Mouse (Mus musculus): ENCODE data around the gene Tecpr1. TPM values are rescaled to one million over a fixed set of nuclear protein-coding genes. Genes with fewer than 3 reads are reported as not detected.
A peak's percentile ranks its signal among the peaks of the same experiment; 100 is the strongest.

Tecpr1 gene
- polyA plus RNA-seq, 1 experiment from 2014 or later, result 15.3 TPM

DNA sequence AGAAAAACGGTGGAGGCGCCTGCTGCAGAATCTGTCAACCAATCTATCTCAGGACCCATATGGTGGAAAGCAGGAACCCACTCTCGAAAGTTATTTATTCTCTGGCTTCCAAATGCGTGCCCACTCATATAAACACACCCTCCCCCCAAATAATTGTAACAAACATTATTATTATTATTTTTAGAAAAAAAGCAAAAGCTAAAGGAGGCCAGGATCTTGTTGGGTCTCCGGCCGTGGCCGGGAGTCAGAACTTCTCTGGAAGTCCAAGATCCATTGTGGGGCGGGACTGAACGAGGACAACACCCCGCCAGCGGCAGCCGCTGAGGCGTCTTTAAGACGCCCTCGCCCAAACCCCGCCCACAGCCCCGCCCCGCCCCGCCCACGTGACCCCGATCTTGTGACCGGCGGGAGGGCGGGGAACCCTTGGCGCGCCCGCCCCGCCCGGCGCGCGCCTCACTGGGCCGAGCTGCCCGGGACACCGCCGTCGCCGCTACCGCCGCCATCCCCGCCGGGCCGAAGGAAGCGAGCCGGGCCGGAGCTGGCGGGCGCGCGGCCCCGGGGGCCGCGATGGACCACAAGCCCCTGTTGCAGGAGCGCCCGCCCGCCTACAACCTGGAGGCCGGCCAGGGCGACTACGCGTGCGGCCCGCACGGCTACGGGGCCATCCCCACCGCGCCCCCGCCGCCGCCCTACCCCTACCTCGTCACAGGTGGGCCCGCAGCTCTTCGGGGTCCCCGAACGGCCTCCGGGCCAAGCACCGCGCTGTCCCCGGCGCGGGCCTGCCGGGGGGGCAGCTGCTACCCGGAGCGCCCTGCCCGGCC lies 31.6 kb upstream of the Tecpr1 start:
- H3K9ac ChIP-seq (ENCODE audit: low read depth, low read length), result peak overlapping the region; percentile 98
- peaks cover 26% of the 10 kb centered on the region for H3K4me1 ChIP-seq (replicated peaks; ENCODE audit: insufficient read depth, low read length)
- peak overlapping the region; percentile 66 for H3K4me2 ChIP-seq (ENCODE audit: low read length)
- peak; percentile 92 for DNase-seq (ENCODE audit: low spot score)
- H3K36me3 ChIP-seq (ENCODE audit: insufficient read depth, low read length), result 0 out of 2 replicates have a peak, but pooled peaks cover 6% of the 10 kb centered on the region
- peak overlapping the region; percentile 99 for H3K27ac ChIP-seq
- WGBS, result under 1% methylated on average over 56 of the region's 84 CpGs
- TF ChIP-seq CTCF (IDR thresholded peaks at IDR 0.05; ENCODE audit: low read depth), result no peak
- ATAC-seq (replicated peaks; ENCODE audit: low FRiP score, low read depth), result peak; percentile 76
- peak overlapping the region; percentile 94 for H3K4me3 ChIP-seq (replicated peaks; ENCODE audit: low read depth, low read length)
- no peaks in the 10 kb centered on the region for H3K27me3 ChIP-seq (ENCODE audit: insufficient read depth, low read length)
- no peaks in the 10 kb centered on the region for H3K9me3 ChIP-seq (replicated peaks; ENCODE audit: low read length)

DNA sequence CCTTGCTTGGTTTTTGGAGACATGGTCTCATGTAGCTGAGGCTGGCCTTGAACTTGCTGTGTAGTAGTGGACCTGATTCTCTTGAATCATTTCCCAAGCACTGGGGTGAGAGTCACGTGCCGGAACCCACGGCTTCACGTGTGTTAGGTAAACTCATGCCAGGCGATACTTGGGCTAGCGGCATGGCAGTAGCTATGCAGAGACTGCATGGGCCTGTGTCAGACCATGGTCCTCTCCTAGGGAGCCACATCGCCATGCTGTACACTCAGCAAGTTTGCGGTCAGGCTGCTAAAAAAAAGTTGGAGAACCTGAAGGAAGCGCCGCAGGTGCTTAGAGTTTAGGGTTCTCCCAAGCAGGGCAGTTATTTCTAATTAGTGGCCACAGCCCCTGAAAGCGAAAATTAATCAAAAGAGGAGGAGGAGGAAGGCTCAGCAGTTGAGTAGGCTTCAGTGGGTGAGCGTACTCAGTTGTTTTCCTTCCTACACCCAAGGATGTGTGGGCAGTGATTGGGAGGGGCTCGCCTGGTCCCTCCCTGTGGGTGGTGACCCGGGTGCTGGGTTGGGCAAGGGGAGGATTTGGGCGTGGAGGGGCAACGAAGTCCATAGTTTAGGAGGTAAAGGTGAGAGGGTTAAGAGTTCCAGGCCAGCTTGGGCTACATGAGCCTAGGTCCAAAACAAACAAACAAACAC lies 30.9 kb upstream of the Tecpr1 start:
- Histone ChIP-seq H3K27ac (peak overlapping the region; percentile 99), H3K9ac (ENCODE audit: low read depth, low read length) (0 out of 2 replicates have a peak overlapping the region, but pooled peaks have one; percentile 19), H3K4me1 (replicated peaks; ENCODE audit: insufficient read depth, low read length) (peaks cover 26% of the 10 kb centered on the region), H3K9me3 (replicated peaks; ENCODE audit: low read length) (no peaks in the 10 kb centered on the region), H3K4me3 (replicated peaks; ENCODE audit: low read depth, low read length) (peak overlapping the region; percentile 94), H3K27me3 (ENCODE audit: insufficient read depth, low read length) (no peaks in the 10 kb centered on the region), H3K4me2 (ENCODE audit: low read length) (peak overlapping the region; percentile 66), H3K36me3 (ENCODE audit: insufficient read depth, low read length) (0 out of 2 replicates have a peak, but pooled peaks cover 6% of the 10 kb centered on the region)
- peak; percentile 74 for DNase-seq (ENCODE audit: low spot score)
- WGBS, result 39% methylated on average over 16 of the region's 16 CpGs
- TF ChIP-seq CTCF (IDR thresholded peaks at IDR 0.05; ENCODE audit: low read depth), result no peak
- peak; percentile 29 for ATAC-seq (replicated peaks; ENCODE audit: low FRiP score, low read depth)

GRCm38 (mm10) chr5:144253212-144253611 lies 29.8 kb upstream of the Tecpr1 start:
- Histone ChIP-seq H3K9ac (ENCODE audit: low read depth, low read length) (no peak overlapping the region), H3K27me3 (ENCODE audit: insufficient read depth, low read length) (no peaks in the 10 kb centered on the region), H3K9me3 (replicated peaks; ENCODE audit: low read length) (no peaks in the 10 kb centered on the region), H3K4me3 (replicated peaks; ENCODE audit: low read depth, low read length) (no peak overlapping the region), H3K4me1 (replicated peaks; ENCODE audit: insufficient read depth, low read length) (peaks cover 15% of the 10 kb centered on the region), H3K27ac (no peak overlapping the region), H3K4me2 (ENCODE audit: low read length) (no peak overlapping the region), H3K36me3 (ENCODE audit: insufficient read depth, low read length) (0 out of 2 replicates have a peak, but pooled peaks cover 6% of the 10 kb centered on the region)
- no peak for DNase-seq (ENCODE audit: low spot score)
- ATAC-seq (replicated peaks; ENCODE audit: low FRiP score, low read depth), result no peak
- 65% methylated on average over 4 of the region's 4 CpGs for WGBS
- peak; percentile 30; the same call in 1 of the 2 replicates for TF ChIP-seq CTCF (IDR thresholded peaks at IDR 0.05; ENCODE audit: low read depth)

DNA sequence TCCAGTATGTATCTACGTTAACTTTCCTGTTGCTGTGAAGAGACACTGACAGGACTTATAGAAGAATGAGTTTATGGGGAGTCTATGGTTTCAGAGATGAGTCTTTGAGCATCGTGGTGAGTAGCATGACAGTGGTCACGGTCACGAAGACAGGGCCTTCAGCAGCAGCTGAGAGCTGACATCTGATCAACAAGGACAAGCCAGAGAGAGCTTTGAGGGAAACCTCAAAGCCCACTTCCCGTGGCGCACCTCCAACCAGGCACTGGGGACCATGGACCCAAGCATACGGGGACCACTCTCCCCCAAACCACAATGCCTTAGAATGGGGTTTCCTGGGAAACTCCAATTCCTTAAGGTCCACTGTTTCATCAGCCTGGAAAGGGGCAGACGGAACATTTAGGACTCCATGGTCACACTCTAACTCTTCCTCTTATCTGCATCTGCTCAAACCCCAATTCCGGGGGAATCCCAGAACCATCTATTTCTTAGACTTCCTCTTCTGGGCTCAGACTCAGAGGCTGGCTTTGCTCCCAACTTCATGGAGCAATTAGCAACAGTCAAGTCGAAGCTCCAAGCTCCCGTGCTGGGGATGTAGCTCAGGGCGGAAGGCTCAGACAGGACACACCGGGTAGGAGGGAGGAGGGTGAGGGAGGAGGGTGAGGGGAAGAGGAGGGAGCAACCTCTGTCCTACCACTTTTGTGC lies 28.6 kb upstream of the Tecpr1 start:
- no peak overlapping the region for H3K4me2 ChIP-seq (ENCODE audit: low read length)
- no peaks in the 10 kb centered on the region for H3K27me3 ChIP-seq (ENCODE audit: insufficient read depth, low read length)
- H3K36me3 ChIP-seq (ENCODE audit: insufficient read depth, low read length), result no peaks in the 10 kb centered on the region
- ATAC-seq (replicated peaks; ENCODE audit: low FRiP score, low read depth) (no peak), DNase-seq (ENCODE audit: low spot score) (no peak)
- H3K27ac ChIP-seq, result no peak overlapping the region
- no peaks in the 10 kb centered on the region for H3K9me3 ChIP-seq (replicated peaks; ENCODE audit: low read length)
- 77% methylated on average over 13 of the region's 13 CpGs for WGBS
- no peak for TF ChIP-seq CTCF (IDR thresholded peaks at IDR 0.05; ENCODE audit: low read depth)
- H3K4me3 ChIP-seq (replicated peaks; ENCODE audit: low read depth, low read length), result no peak overlapping the region
- H3K9ac ChIP-seq (ENCODE audit: low read depth, low read length), result no peak overlapping the region
- peaks cover 8% of the 10 kb centered on the region for H3K4me1 ChIP-seq (replicated peaks; ENCODE audit: insufficient read depth, low read length)

GRCm38 (mm10) chr5:144249871-144250270 lies 26.5 kb upstream of the Tecpr1 start:
- DNase-seq (ENCODE audit: low spot score), result no peak
- Histone ChIP-seq H3K4me2 (ENCODE audit: low read length) (no peak overlapping the region), H3K27me3 (ENCODE audit: insufficient read depth, low read length) (no peaks in the 10 kb centered on the region), H3K9ac (ENCODE audit: low read depth, low read length) (no peak overlapping the region), H3K4me3 (replicated peaks; ENCODE audit: low read depth, low read length) (no peak overlapping the region), H3K36me3 (ENCODE audit: insufficient read depth, low read length) (no peaks in the 10 kb centered on the region), H3K27ac (no peak overlapping the region), H3K9me3 (replicated peaks; ENCODE audit: low read length) (no peaks in the 10 kb centered on the region), H3K4me1 (replicated peaks; ENCODE audit: insufficient read depth, low read length) (0 out of 2 replicates have a peak, but pooled peaks cover 9% of the 10 kb centered on the region)
- WGBS, result 83% methylated on average over 3 of the region's 3 CpGs
- no peak for ATAC-seq (replicated peaks; ENCODE audit: low FRiP score, low read depth)
- peak; percentile 53; the same call in 1 of the 2 replicates for TF ChIP-seq CTCF (IDR thresholded peaks at IDR 0.05; ENCODE audit: low read depth)

All from kidney, postnatal 0 days (tissue).